Mouse (Mus musculus): ENCODE results near the gene Dcun1d2. TPM values are rescaled to one million over a fixed set of nuclear protein-coding genes. Genes with fewer than 3 reads are reported as not detected.

Gene Dcun1d2
- total and polyA plus RNA-seq, 3 experiments = 13.2 to 14.9 (median 14.7) TPM

DNA sequence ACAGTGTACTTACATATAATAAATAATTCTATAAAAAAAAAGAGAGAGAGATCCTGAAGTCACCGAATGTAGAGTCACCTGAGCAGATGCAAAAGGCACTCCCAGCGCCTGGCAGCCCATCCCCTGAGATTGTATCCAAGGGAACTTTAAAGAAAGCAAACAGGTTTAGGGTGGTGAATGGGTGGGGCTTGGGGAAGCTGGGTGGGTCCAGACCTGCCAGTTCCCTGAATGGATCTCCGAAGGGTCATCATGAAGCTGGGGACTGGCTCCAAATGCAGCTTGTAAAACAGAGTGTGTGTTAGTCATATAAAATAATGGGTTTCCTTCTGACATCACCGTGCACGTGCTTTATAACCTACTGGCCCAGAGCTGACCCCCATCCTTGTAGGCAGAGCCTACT, 81.6 kb downstream of the Dcun1d2 start:
- no peak overlapping the region for H3K9ac ChIP-seq (ENCODE audit: insufficient read depth, low read depth)
- no peak overlapping the region for H3K27ac ChIP-seq (ENCODE audit: insufficient read depth, low read depth)
- dilution Hi-C loops (cut with MboI; ENCODE audit: extremely low pct_ligation_motif_present, extremely low pct_unique_long_range_greater_than_20kb, low sequenced_read_pairs) = no loop called here

More for the DNA sequence above, 81.6 kb downstream of the Dcun1d2 start:
- Histone ChIP-seq H3K79me2 (replicated peaks; ENCODE audit: control insufficient read depth, extremely low read depth, insufficient read depth, poor library complexity, severe bottlenecking) (no peaks in the 10 kb centered on the region), H3K4me3 (replicated peaks in 1 of 3; ENCODE audit: low read depth in 2 of 3, low read length in 2 of 3, poor library complexity in 1 of 3) (no peak overlapping the region), H3K9me3 (replicated peaks; ENCODE audit: low read length) (peaks cover 11% of the 10 kb centered on the region), H3K36me3 (replicated peaks in 1 of 2; ENCODE audit: control insufficient read depth in 1 of 2, insufficient read depth in 1 of 2, low read length in 1 of 2) (no peaks in the 10 kb centered on the region), H3K27me3 (replicated peaks) (peaks cover 88% of the 10 kb centered on the region), H3K4me1 (ENCODE audit: control insufficient read depth in 1 of 2, insufficient read depth in 2 of 2) (peaks cover 2 to 9% of the 10 kb centered on the region in 2 experiments; a peak in 2 of 4 replicates), H3K4me2 (ENCODE audit: insufficient read depth, low read depth, poor library complexity, severe bottlenecking) (no peak overlapping the region)
- in situ Hi-C loops (cut with MboI; ENCODE audit: low pct_ligation_motif_present, low pct_unique_long_range_greater_than_20kb, low sequenced_read_pairs) = loop anchor here (25.0 kb wide), 1 partner anchor 219 kb away; no protein-coding TSS in a partner anchor
- TF ChIP-seq SIN3A (IDR thresholded peaks at IDR 0.05; ENCODE audit: low read length) (no peak), TBP (conservative IDR thresholded peaks at IDR 0.05; ENCODE audit: low read depth, low read length) (no peak), GABPA (IDR thresholded peaks at IDR 0.05; ENCODE audit: insufficient replicate concordance, low read depth, low read length) (no peak), ZC3H11A (IDR thresholded peaks at IDR 0.05; ENCODE audit: low read depth, low read length) (no peak), MAFK (IDR thresholded peaks at IDR 0.05; ENCODE audit: insufficient replicate concordance, low read length) (no peak), ZKSCAN1 (IDR thresholded peaks at IDR 0.05; ENCODE audit: borderline replicate concordance, low read depth, low read length) (no peak), ELF1 (IDR thresholded peaks at IDR 0.05; ENCODE audit: low read depth, low read length) (no peak), ZNF384 (IDR thresholded peaks at IDR 0.05; ENCODE audit: low read depth, low read length) (no peak), E2F4 (IDR thresholded peaks at IDR 0.05; ENCODE audit: insufficient replicate concordance, low read depth, low read length) (no peak), JUN (IDR thresholded peaks at IDR 0.05; ENCODE audit: insufficient read depth, low read depth, low read length) (no peak), MYC (IDR thresholded peaks at IDR 0.05; ENCODE audit: low read depth, low read length) (no peak), POLR2AphosphoS2 (IDR thresholded peaks at IDR 0.05; ENCODE audit: low read depth, low read length) (no peak), MXI1 (IDR thresholded peaks at IDR 0.05; ENCODE audit: low read depth, low read length) (no peak), TCF12 (IDR thresholded peaks at IDR 0.05; ENCODE audit: low read depth, low read length) (no peak), RAD21 (IDR thresholded peaks at IDR 0.05; ENCODE audit: low read depth, low read length) (no peak), HCFC1 (IDR thresholded peaks at IDR 0.05; ENCODE audit: low read depth, low read length) (no peak), USF1 (IDR thresholded peaks at IDR 0.05; ENCODE audit: low read depth, low read length) (no peak), UBTF (IDR thresholded peaks at IDR 0.05; ENCODE audit: low read depth, low read length) (no peak)
- DNase-seq (ENCODE audit: extremely low read depth) = no peak

Other genes starting within 250 kb of the Dcun1d2 start
- gene Proz, start 227.2 kb downstream of the Dcun1d2 start, total RNA-seq (2012; rRNA removed) = 0.08 and 0.21 TPM in 2 replicates
- not detected in 2 replicates for gene Proz, start 227.2 kb downstream of the Dcun1d2 start, total RNA-seq (2014; rRNA removed)
- gene Proz, start 227.2 kb downstream of the Dcun1d2 start, polyA plus RNA-seq (2012; ENCODE audit: insufficient read length, low read depth) = 0.94 and 0.95 TPM in 2 replicates
- 21.6 and 24.2 TPM in 2 replicates for gene Pcid2, start 182.7 kb downstream of the Dcun1d2 start, total RNA-seq (2012; rRNA removed)
- 23.1 and 23.9 TPM in 2 replicates for gene Pcid2, start 182.7 kb downstream of the Dcun1d2 start, total RNA-seq (2014; rRNA removed)
- 28.5 and 32.5 TPM in 2 replicates for gene Pcid2, start 182.7 kb downstream of the Dcun1d2 start, polyA plus RNA-seq (2012; ENCODE audit: insufficient read length, low read depth)
- 21.4 and 23.9 TPM in 2 replicates for gene Cul4a, start 182.5 kb downstream of the Dcun1d2 start, total RNA-seq (2012; rRNA removed)
- 25.6 and 27.0 TPM in 2 replicates for gene Cul4a, start 182.5 kb downstream of the Dcun1d2 start, total RNA-seq (2014; rRNA removed)
- gene Cul4a, start 182.5 kb downstream of the Dcun1d2 start, polyA plus RNA-seq (2012; ENCODE audit: insufficient read length, low read depth) = 14.1 and 15.6 TPM in 2 replicates
- 67.0 and 69.4 TPM in 2 replicates for gene Lamp1, start 129.0 kb downstream of the Dcun1d2 start, total RNA-seq (2012; rRNA removed)
- 51.0 and 56.7 TPM in 2 replicates for gene Lamp1, start 129.0 kb downstream of the Dcun1d2 start, total RNA-seq (2014; rRNA removed)
- gene Lamp1, start 129.0 kb downstream of the Dcun1d2 start, polyA plus RNA-seq (2012; ENCODE audit: insufficient read length, low read depth) = 64.3 TPM in 2 replicates
- gene Grtp1, start 87.5 kb downstream of the Dcun1d2 start, total RNA-seq (2012; rRNA removed) = 0.04 TPM in 2 replicates
- not detected in 2 replicates for gene Grtp1, start 87.5 kb downstream of the Dcun1d2 start, total RNA-seq (2014; rRNA removed)
- gene Grtp1, start 87.5 kb downstream of the Dcun1d2 start, polyA plus RNA-seq (2012; ENCODE audit: insufficient read length, low read depth) = 0.13 and 0.19 TPM in 2 replicates
- not detected in 2 replicates for gene Adprhl1, start 34.0 kb downstream of the Dcun1d2 start, total RNA-seq (2012; rRNA removed)
- not detected in 2 replicates for gene Adprhl1, start 34.0 kb downstream of the Dcun1d2 start, total RNA-seq (2014; rRNA removed)
- not detected in 2 replicates for gene Adprhl1, start 34.0 kb downstream of the Dcun1d2 start, polyA plus RNA-seq (2012; ENCODE audit: insufficient read length, low read depth)
- gene Tmco3, start 59 bp upstream of the Dcun1d2 start, total RNA-seq (2012; rRNA removed) = 12.4 and 15.1 TPM in 2 replicates
- gene Tmco3, start 59 bp upstream of the Dcun1d2 start, total RNA-seq (2014; rRNA removed) = 7.3 and 8.4 TPM in 2 replicates
- 9.7 and 10.1 TPM in 2 replicates for gene Tmco3, start 59 bp upstream of the Dcun1d2 start, polyA plus RNA-seq (2012; ENCODE audit: insufficient read length, low read depth)
- gene Tfdp1, start 50.6 kb upstream of the Dcun1d2 start, total RNA-seq (2012; rRNA removed) = 189 and 226 TPM in 2 replicates
- gene Tfdp1, start 50.6 kb upstream of the Dcun1d2 start, total RNA-seq (2014; rRNA removed) = 338 and 351 TPM in 2 replicates
- 288 and 301 TPM in 2 replicates for gene Tfdp1, start 50.6 kb upstream of the Dcun1d2 start, polyA plus RNA-seq (2012; ENCODE audit: insufficient read length, low read depth)
- gene Atp4b, start 108.7 kb upstream of the Dcun1d2 start, total RNA-seq (2012; rRNA removed) = not detected in 2 replicates
- gene Atp4b, start 108.7 kb upstream of the Dcun1d2 start, total RNA-seq (2014; rRNA removed) = not detected in 2 replicates
- not detected in 2 replicates for gene Atp4b, start 108.7 kb upstream of the Dcun1d2 start, polyA plus RNA-seq (2012; ENCODE audit: insufficient read length, low read depth)
- not detected in 2 replicates for gene Grk1, start 117.0 kb upstream of the Dcun1d2 start, total RNA-seq (2012; rRNA removed)
- gene Grk1, start 117.0 kb upstream of the Dcun1d2 start, total RNA-seq (2014; rRNA removed) = not detected in 2 replicates
- not detected in 2 replicates for gene Grk1, start 117.0 kb upstream of the Dcun1d2 start, polyA plus RNA-seq (2012; ENCODE audit: insufficient read length, low read depth)
- gene Tmem255b, start 147.1 kb upstream of the Dcun1d2 start, total RNA-seq (2012; rRNA removed) = not detected in 2 replicates
- not detected in 2 replicates for gene Tmem255b, start 147.1 kb upstream of the Dcun1d2 start, total RNA-seq (2014; rRNA removed)
- not detected in 2 replicates for gene Tmem255b, start 147.1 kb upstream of the Dcun1d2 start, polyA plus RNA-seq (2012; ENCODE audit: insufficient read length, low read depth)
- gene Gas6, start 206.4 kb upstream of the Dcun1d2 start, total RNA-seq (2012; rRNA removed) = not detected in 2 replicates
- not detected in 2 replicates for gene Gas6, start 206.4 kb upstream of the Dcun1d2 start, total RNA-seq (2014; rRNA removed)
- gene Gas6, start 206.4 kb upstream of the Dcun1d2 start, polyA plus RNA-seq (2012; ENCODE audit: insufficient read length, low read depth) = not detected in 2 replicates